Mouse (Mus musculus): ENCODE results near the gene Pcca. TPM values are rescaled to one million over a fixed set of nuclear protein-coding genes. Genes with fewer than 3 reads are reported as not detected.

Gene Pcca
- polyA plus RNA-seq, 1 experiment from 2014 or later, result 15.6 TPM

- DNase-seq (ENCODE audit: low spot score), result no peak
Measured at GRCm38 (mm10) chr14:122917676-122918075, 383.6 kb downstream of the Pcca start.

GRCm38 (mm10) chr14:122920011-122920410 is 385.9 kb downstream of the Pcca start:
- no peak for DNase-seq (ENCODE audit: low spot score)

- no peak for DNase-seq (ENCODE audit: low spot score)
Measured at GRCm38 (mm10) chr14:122936460-122936859, 402.3 kb downstream of the Pcca start.

Other genes starting within 250 kb of the Pcca start
- not detected in 2 replicates for gene Gm5089, start 83.2 kb upstream of the Pcca start, polyA plus RNA-seq (2015; fragmentation: Nextera tagmentation; extraction: Ambion mirVana)
- gene Zic5, start 68.6 kb upstream of the Pcca start, polyA plus RNA-seq (2015; fragmentation: Nextera tagmentation; extraction: Ambion mirVana), result not detected in 2 replicates
- not detected in 2 replicates for gene Zic2, start 58.9 kb upstream of the Pcca start, polyA plus RNA-seq (2015; fragmentation: Nextera tagmentation; extraction: Ambion mirVana)
- gene Gm10837, start 43.7 kb upstream of the Pcca start, polyA plus RNA-seq (2015; fragmentation: Nextera tagmentation; extraction: Ambion mirVana), result not detected in 2 replicates

Data from thymus, postnatal 0 days (tissue).